Mouse (Mus musculus): ENCODE results near the gene AA467197.
A peak's percentile ranks its signal among the peaks of the same experiment; 100 is the strongest.

AA467197 gene

DNA sequence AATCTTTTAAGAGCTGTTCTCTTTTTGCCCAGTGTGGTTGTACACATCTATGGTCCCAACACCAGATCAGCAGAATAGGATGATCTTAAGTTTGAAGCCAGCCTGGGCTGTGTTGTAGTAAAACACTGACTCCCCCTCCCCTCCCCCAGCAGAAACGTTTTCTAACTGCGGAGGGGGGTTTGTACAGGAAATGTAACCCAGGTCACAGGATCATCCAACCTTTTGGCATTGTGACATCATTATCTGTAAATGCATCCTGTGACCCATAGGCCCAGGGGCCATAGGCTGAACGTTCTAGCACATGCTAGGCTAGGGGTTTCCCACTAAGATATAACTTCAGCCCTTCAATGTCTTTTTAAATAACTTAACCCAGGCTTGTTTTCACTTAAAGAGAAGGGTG, at the start of gene AA467197:
Gene AA467197 (plus strand): TSS at position 301 of the 400 bp plus-strand sequence.
- no peak for DNase-seq (ENCODE audit: low spot score)

DNA sequence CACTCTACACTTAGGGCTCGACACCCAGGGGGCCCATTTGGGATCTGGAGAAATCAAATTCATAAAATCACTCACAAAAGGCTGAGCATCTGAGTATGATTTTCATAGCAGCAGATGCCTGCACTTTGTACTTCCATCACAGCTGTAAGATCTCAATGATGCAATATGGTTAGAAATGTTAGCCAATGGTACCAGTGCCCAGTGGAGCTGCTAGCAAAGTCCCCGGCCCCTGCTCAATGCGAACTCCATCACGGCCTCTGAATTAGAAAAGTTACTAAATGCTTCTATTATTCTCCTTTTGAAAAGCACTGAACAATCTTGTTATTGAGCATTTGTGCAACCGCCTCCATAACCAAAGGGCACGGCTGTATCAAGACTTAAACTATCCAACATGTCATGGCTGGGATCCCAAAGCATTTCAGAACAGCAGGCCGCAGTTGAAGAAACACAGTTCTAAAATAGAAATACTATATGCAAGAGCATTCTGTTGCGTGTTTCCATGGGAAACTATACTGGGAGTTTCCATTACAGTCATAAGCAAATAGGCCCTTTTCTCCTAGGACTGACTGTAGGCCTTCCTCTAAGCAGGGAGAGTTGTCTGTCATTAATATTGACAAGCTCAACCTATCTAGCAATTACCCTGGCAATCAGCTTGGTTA, 48.8 kb upstream of the AA467197 start:
- DNase-seq (ENCODE audit: low spot score): no peak

DNA sequence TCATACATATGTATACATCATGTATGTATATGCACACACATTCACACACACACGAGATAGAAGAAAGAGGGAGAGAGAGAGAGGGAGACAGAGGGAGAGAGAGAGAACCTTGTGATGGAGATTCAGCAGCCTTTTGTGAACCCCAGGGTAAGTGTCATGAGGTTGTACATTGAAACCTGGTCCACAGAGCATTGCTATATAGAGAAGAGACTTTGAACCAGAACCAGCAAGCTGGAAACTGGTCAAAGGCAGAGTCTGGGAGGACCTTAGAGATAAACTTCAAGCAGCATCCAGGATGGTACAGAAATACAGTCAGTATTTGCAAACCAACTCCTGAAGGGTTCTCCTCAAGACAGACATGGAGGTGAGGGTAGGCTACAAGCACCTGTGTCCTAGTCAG, 46.4 kb upstream of the AA467197 start:
- no peak for DNase-seq (ENCODE audit: low spot score)

DNA sequence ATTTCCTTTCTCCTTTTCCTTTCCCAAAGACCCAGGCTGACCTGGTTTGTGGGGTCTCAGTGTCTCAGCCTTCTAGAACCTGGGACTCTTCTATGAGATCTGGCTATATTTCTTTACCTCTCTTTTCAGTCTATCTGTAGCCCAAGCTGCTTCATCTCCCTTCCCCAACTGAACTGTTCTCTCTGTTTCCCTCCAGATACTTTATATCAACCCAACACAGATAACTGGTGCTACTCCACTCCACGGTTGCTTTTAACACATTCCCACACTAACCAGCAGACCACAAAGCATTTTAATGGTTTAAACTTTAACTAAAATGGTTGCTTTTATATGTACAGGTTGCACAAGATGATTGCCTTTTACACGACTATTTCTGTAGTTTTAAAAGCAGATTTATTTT, 45.6 kb upstream of the AA467197 start:
- DNase-seq (ENCODE audit: low spot score): no peak

GRCm38 (mm10) chr2:122595461-122595860, 41.3 kb upstream of the AA467197 start:
- no peak for DNase-seq (ENCODE audit: low spot score)

GRCm38 (mm10) chr2:122599736-122600135, 37.0 kb upstream of the AA467197 start:
- DNase-seq (ENCODE audit: low spot score): no peak

GRCm38 (mm10) chr2:122601354-122601753, 35.4 kb upstream of the AA467197 start:
- DNase-seq (ENCODE audit: low spot score): no peak

DNA sequence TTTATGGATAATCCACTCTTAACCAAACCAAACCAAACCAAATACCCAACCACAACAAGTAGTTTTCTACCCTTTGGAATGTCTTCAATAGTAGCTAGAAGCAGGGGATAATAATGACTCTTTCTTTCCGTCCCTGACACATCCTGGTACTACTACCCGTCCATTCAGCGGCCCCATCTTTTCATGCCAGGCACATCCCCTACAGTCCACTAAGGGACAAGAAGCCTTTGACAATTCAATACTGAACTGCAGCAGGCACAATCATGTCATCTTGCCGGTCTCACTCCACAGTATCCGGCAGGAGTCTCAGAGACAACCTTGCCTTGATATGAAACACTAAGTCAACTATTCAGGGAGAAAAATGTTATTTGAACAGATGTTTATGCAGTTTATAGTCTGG, 31.0 kb upstream of the AA467197 start:
- no peak for DNase-seq (ENCODE audit: low spot score)

- DNase-seq (ENCODE audit: low spot score): no peak
Measured at GRCm38 (mm10) chr2:122608820-122609219, 28.0 kb upstream of the AA467197 start.

DNA sequence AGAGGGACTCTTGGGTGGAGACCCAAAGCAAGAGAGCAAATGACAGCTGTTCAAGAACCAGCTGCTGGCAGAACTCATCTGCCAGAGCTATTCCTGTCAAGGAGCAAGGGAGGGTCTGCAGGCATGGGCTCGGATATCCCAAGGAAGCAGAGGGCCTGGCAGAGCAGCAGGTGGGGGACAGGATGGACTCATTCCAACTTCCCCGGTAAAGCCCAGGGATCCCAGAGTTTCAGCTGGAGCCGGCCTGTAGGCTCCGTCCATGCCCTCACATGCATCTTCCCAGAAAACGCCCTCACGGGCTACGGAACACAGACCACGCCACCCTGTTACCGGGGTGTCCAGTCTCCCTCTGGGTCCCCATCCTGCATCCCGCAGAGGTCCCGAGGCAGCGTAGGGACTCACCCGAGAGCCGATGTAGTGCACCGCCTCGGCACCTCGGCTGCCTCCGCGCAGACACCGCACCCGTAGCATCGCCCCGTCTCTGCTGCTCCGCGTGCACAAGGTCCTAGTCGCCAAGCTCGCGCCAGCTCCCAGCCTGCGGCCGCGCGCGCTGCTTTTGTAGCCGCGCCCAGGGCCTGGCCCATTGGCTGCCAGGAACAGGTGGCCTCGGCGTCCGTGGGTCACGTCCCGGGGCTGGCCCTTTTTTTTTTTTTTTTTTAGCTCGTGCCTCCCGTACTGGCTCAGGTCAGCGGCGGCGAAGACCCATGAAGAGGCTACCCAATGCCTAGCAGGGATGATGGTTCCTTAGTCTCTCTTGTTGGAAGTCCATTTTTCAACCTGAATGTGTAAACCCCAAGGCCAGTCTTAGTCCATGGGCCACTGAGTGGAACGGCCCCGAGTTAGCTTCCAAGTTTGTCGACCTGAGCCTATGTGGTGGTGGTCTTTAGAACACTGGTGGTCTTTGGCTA, 25.8 kb upstream of the AA467197 start, which contains the start of gene Gatm:
Gene Gatm (minus strand): TSS at position 558 of the 908 bp plus-strand sequence.
- DNase-seq (ENCODE audit: low spot score): peak; percentile 40

GRCm38 (mm10) chr2:122611654-122611973, 25.2 kb upstream of the AA467197 start:
- no peak for DNase-seq (ENCODE audit: low spot score)

DNA sequence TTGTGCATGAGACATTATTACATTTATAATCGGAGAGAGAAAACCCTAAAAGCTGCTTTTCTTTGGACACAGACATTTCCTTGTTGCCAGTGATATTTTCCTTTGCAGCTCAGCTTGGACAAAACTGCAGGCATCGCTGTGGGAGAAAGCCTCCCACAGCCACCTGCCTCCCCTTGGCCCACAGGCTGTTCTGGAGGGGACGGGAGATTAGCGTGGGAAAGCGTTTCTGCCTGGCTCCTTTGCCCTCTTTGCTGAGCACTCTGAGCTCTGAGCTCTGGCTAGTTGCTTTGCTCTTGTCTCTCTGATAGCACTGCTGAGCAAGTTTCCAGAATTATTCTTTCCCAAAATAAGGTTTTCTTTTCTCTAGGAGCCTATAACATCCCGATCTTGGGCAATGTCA, 20.5 kb upstream of the AA467197 start:
- no peak for DNase-seq (ENCODE audit: low spot score)

- DNase-seq (ENCODE audit: low spot score): no peak
Measured at GRCm38 (mm10) chr2:122617792-122618191, 19.0 kb upstream of the AA467197 start.

- DNase-seq (ENCODE audit: low spot score): no peak
Measured at GRCm38 (mm10) chr2:122618719-122619118, 18.1 kb upstream of the AA467197 start.

DNA sequence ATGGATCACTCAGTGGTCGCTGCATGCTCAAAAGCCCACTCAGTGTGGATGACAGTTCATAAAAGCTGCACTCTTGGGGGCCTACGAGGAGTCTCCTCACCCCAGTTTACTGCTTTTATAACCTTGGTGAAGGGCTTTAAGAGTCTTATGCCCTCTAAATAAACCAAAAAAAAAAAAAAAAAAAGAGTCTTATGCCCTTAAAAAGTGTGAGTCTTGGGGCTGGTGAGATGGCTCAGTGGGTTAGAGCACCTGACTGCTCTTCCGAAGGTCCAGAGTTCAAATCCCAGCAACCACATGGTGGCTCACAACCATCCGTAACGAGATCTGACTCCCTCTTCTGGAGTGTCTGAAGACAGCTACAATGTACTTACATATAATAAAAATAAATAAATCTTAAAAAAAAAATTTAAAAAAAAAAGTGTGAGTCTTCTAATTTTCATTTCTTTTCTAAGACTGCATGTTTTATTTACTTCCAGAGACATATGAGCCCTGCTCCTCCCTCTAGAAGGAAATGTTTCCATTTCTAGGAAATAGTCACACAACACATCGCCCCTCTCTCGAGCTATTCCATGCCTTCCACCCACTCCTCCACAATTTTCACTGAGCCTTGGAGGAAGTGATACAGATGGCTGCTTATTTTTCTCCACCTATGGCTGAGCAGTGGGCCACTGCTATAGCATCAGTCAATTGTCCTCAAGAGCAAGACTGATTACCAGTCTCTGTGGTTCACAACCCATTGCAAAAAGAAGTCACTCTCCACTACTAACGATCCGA, 15.3 kb upstream of the AA467197 start:
- DNase-seq (ENCODE audit: low spot score): no peak

- no peak for DNase-seq (ENCODE audit: low spot score)
Measured at GRCm38 (mm10) chr2:122625930-122626329, 10.9 kb upstream of the AA467197 start.

DNA sequence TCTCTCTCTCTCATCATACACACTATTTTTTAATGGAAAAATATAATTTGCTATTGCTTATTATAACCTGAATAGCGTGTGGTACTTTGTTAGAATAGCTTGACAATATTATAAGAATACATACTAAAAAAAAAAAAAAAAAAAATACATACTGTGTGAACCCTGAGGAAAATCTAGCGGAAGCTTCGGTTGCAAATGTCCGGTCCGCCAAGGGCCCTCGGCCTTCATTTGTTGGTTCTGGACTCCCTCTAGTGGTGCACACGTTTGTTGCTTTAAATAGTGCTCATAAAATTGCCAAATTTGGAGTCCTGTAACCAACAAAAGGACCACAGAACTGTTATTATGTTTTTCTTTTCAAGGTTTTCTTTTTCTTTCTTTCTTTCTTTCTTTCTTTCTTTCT, 7.8 kb upstream of the AA467197 start:
- peak; percentile 53 for DNase-seq (ENCODE audit: low spot score)

DNA sequence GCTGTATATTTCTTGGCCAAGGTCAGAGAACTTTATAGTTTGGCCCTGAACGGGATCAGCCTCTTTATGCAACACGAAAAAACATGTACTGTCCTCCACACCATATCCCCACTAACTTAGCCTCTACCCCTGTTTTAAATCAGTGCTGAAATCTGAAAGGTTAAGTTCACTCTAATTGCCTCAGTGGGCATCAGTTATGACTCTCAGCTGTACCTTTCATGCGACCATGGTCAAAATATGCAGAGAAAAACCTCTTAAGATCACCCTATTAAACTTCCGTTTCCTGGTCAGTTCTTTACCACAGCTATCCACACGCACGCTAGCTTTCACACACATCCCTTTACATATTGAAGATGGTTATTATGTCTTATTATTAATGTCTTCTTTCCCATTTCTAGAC, 6.9 kb upstream of the AA467197 start:
- DNase-seq (ENCODE audit: low spot score): no peak

GRCm38 (mm10) chr2:122630465-122631225, 6.1 kb upstream of the AA467197 start:
- DNase-seq (ENCODE audit: low spot score): peak; percentile 81

DNA sequence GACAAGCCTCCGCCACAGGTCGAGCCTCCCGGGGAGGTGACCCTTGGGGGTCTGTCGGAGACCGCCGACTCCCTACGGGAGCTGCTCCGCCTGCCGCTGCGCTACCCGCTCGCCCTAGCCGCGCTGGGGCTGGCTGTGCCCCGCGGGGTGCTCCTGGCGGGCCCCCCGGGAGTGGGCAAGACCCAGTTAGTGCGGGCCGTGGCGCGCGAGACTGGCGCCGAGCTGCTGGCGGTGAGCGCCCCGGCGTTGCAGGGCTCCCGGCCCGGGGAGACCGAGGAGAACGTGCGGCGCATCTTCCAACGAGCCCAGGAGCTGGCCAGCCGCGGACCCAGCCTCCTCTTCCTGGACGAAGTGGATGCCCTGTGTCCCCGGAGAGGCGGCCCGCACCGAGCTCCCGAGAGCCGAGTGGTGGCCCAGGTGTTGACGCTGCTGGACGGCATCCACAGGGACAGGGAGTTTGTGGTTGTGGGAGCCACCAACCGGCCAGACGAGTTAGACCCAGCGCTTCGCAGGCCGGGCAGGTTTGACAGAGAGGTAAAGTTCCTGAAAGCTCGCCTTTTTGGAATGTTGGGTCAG, 5.5 kb upstream of the AA467197 start:
- peak; percentile 57 for DNase-seq (ENCODE audit: low spot score)

- DNase-seq (ENCODE audit: low spot score): peak; percentile 83
Measured at GRCm38 (mm10) chr2:122637526-122637997, 776 bp downstream of the AA467197 start.

Measured in urinary bladder, postnatal 25 days (tissue).